10 mouse cellular contexts compared by ENCODE assay signal in the genomic region with DNA sequence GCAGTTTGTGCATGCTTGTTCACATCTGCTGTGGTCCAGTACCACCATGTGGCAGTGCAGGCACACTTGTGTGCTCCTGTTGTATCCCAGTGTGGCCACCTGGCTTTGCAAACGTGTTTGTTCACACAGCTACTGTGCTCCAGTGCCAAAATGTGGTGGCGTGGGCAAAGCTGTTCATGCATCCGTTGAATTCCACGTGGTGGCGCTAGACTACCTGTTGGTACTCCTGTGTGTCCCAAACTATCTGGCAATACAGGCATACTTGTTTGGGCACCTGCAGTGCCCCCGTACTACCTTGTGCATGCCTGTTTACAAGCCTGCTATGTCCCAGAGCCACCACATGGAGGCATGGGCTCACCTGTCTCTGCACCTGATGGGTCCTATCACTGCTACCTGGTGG. TPM values are rescaled to one million over a fixed set of nuclear protein-coding genes. Genes with fewer than 3 reads are reported as not detected.
DNase-seq lines count a peak whose midpoint lies in the region; ATAC-seq and TF ChIP-seq lines count a peak whose summit lies in the region.
"Had no signal": no experiment of that assay in that cellular context is flagged by ENCODE, and none has a peak within 500 bp of the region (broad histone marks: within the 10 kb centered on the region; RNA-seq: fewer than 3 reads in every experiment).

No protein-coding gene starts in this region.

- H3K4me2 ChIP-seq in forebrain, postnatal 0 days (ENCODE audit: low read depth) = no peak overlapping the region
- no peak overlapping the region for H3K4me2 ChIP-seq in forebrain, embryonic 11.5 days (ENCODE audit: low read depth, low read length, severe bottlenecking)
- no peak overlapping the region for H3K4me2 ChIP-seq in midbrain, embryonic 11.5 days
- no peak overlapping the region for H3K4me2 ChIP-seq in midbrain, embryonic 15.5 days
- H3K4me2 ChIP-seq: lung, embryonic 15.5 days; stomach, embryonic 15.5 days had no signal

- no peaks in the 10 kb centered on the region for H3K36me3 ChIP-seq in forebrain, postnatal 0 days (ENCODE audit: insufficient read depth)
- no peaks in the 10 kb centered on the region for H3K36me3 ChIP-seq in forebrain, embryonic 11.5 days (ENCODE audit: control insufficient read depth, insufficient read depth, low read length)
- no peaks in the 10 kb centered on the region for H3K36me3 ChIP-seq in midbrain, embryonic 11.5 days (ENCODE audit: control insufficient read depth, insufficient read depth, low read length)
- H3K36me3 ChIP-seq in midbrain, embryonic 15.5 days (replicated peaks) = no peaks in the 10 kb centered on the region
- H3K36me3 ChIP-seq: lung, embryonic 15.5 days; stomach, embryonic 15.5 days had no signal

- H3K9ac ChIP-seq in forebrain, postnatal 0 days = no peak overlapping the region
- H3K9ac ChIP-seq in forebrain, embryonic 11.5 days (ENCODE audit: low read length) = no peak overlapping the region
- no peak overlapping the region for H3K9ac ChIP-seq in midbrain, embryonic 11.5 days (ENCODE audit: low read length)
- no peak overlapping the region for H3K9ac ChIP-seq in midbrain, embryonic 15.5 days
- H3K9ac ChIP-seq: lung, embryonic 15.5 days; stomach, embryonic 15.5 days had no signal

- no peak for ATAC-seq in forebrain, postnatal 0 days
- ATAC-seq in forebrain, embryonic 11.5 days (replicated peaks; ENCODE audit: low FRiP score) = no peak
- ATAC-seq in midbrain, embryonic 11.5 days (ENCODE audit: low FRiP score) = no peak
- ATAC-seq in midbrain, embryonic 15.5 days (replicated peaks) = no peak
- ATAC-seq in megakaryocyte progenitor cell, adult 5-6 weeks (replicated peaks; ENCODE audit: poor library complexity) = peak; percentile 45

- H3K27ac ChIP-seq in forebrain, postnatal 0 days (ENCODE audit: low read depth, low read length) = no peak overlapping the region
- H3K27ac ChIP-seq in forebrain, embryonic 11.5 days (ENCODE audit: low read depth, low read length) = no peak overlapping the region
- no peak overlapping the region for H3K27ac ChIP-seq in midbrain, embryonic 11.5 days (ENCODE audit: low read depth, low read length)
- no peak overlapping the region for H3K27ac ChIP-seq in midbrain, embryonic 15.5 days
- H3K27ac ChIP-seq: lung, embryonic 15.5 days; stomach, embryonic 15.5 days had no signal

- peak; percentile 66 for TF ChIP-seq CTCF in forebrain, postnatal 0 days (IDR thresholded peaks at IDR 0.05; ENCODE audit: low read depth)

- no peak overlapping the region for H3K4me3 ChIP-seq in forebrain, postnatal 0 days (ENCODE audit: low read depth, low read length)
- no peak overlapping the region for H3K4me3 ChIP-seq in forebrain, embryonic 11.5 days (ENCODE audit: low read depth, low read length)
- H3K4me3 ChIP-seq in midbrain, embryonic 11.5 days (ENCODE audit: low read depth, low read length) = no peak overlapping the region
- no peak overlapping the region for H3K4me3 ChIP-seq in midbrain, embryonic 15.5 days
- H3K4me3 ChIP-seq: lung, embryonic 15.5 days; stomach, embryonic 15.5 days had no signal

- no peaks in the 10 kb centered on the region for H3K27me3 ChIP-seq in forebrain, postnatal 0 days (ENCODE audit: insufficient read depth, low read length)
- no peaks in the 10 kb centered on the region for H3K27me3 ChIP-seq in forebrain, embryonic 11.5 days (ENCODE audit: control insufficient read depth, insufficient read depth, low read length)
- H3K27me3 ChIP-seq in midbrain, embryonic 11.5 days (ENCODE audit: control insufficient read depth, insufficient read depth, low read length) = no peaks in the 10 kb centered on the region
- H3K27me3 ChIP-seq in midbrain, embryonic 15.5 days (replicated peaks) = no peaks in the 10 kb centered on the region
- H3K27me3 ChIP-seq: lung, embryonic 15.5 days; stomach, embryonic 15.5 days had no signal

- peaks cover 7% of the 10 kb centered on the region; the same call in 1 of the 2 replicates for H3K4me1 ChIP-seq in forebrain, postnatal 0 days (ENCODE audit: insufficient read depth)
- no peaks in the 10 kb centered on the region for H3K4me1 ChIP-seq in forebrain, embryonic 11.5 days (replicated peaks; ENCODE audit: control insufficient read depth, insufficient read depth, low read length)
- no peaks in the 10 kb centered on the region for H3K4me1 ChIP-seq in midbrain, embryonic 11.5 days (ENCODE audit: control insufficient read depth, insufficient read depth, low read length)
- no peaks in the 10 kb centered on the region for H3K4me1 ChIP-seq in midbrain, embryonic 15.5 days
- H3K4me1 ChIP-seq: lung, embryonic 15.5 days; stomach, embryonic 15.5 days had no signal

- DNase-seq in forebrain, postnatal 0 days = no peak
- no peak for DNase-seq in forebrain, embryonic 11.5 days (ENCODE audit: low spot score)
- DNase-seq in midbrain, embryonic 11.5 days (ENCODE audit: low spot score, missing footprints) = peak; percentile 85
- peak; percentile 51 for DNase-seq in embryo, embryonic 10 days (ENCODE audit: low spot score)
- DNase-seq in urinary bladder, postnatal 36 days (ENCODE audit: low spot score in 2 of 2) = no peak
- no peak for DNase-seq in urinary bladder, adult 18-20 months (ENCODE audit: low spot score in 2 of 2)

- WGBS in forebrain, postnatal 0 days = 22% methylated on average over 6 of the region's 6 CpGs
- WGBS in forebrain, embryonic 11.5 days = 31% methylated on average over 6 of the region's 6 CpGs
- 36% methylated on average over 6 of the region's 6 CpGs for WGBS in midbrain, embryonic 11.5 days
- WGBS in midbrain, embryonic 15.5 days = 28% methylated on average over 6 of the region's 6 CpGs

- no peaks in the 10 kb centered on the region for H3K9me3 ChIP-seq in forebrain, postnatal 0 days (ENCODE audit: low read length)
- H3K9me3 ChIP-seq in forebrain, embryonic 11.5 days (ENCODE audit: control insufficient read depth, low read length) = no peaks in the 10 kb centered on the region
- H3K9me3 ChIP-seq in midbrain, embryonic 11.5 days (ENCODE audit: control insufficient read depth, low read length) = no peaks in the 10 kb centered on the region
- H3K9me3 ChIP-seq in midbrain, embryonic 15.5 days = no peaks in the 10 kb centered on the region
- H3K9me3 ChIP-seq: lung, embryonic 15.5 days; stomach, embryonic 15.5 days had no signal

RNA-seq across cellular contexts. Expression of a gene that starts 32.0 kb away (rescaled TPM):
- 127 and 140 TPM in 2 replicates for total RNA-seq in forebrain, postnatal 0 days (2014; rRNA removed)
- 76.7 and 106 TPM in 2 replicates for polyA plus RNA-seq in forebrain, postnatal 0 days (2015; fragmentation: Nextera tagmentation; extraction: Ambion mirVana)
- 10.2 and 10.8 TPM in 2 replicates for polyA plus RNA-seq in forebrain, embryonic 11.5 days (2014; fragmentation: Nextera tagmentation; extraction: Ambion mirVana)
- polyA plus RNA-seq in midbrain, embryonic 11.5 days (2014; fragmentation: Nextera tagmentation; extraction: Ambion mirVana) = 12.2 and 12.7 TPM in 2 replicates
- 86.2 and 96.0 TPM in 2 replicates for polyA plus RNA-seq in midbrain, embryonic 15.5 days (2015; fragmentation: Nextera tagmentation; extraction: Ambion mirVana)
- total RNA-seq in megakaryocyte progenitor cell, adult 5-6 weeks (2015) = 0.17 TPM in 1 of 2 replicates, not detected in the other
- 0.12 and 0.27 TPM in 2 replicates for total RNA-seq in megakaryocyte progenitor cell, adult 5-6 weeks (2017)

Comparison
In these comparisons a context has a peak if more than half of its experiments do, and no peak if none do; other contexts are left out.
1. DNase-seq: peak in midbrain, embryonic 11.5 days (single experiment) and embryo, embryonic 10 days (single experiment); none in forebrain, postnatal 0 days (single experiment), forebrain, embryonic 11.5 days (single experiment), urinary bladder, postnatal 36 days (0 of 2) and urinary bladder, adult 18-20 months (0 of 2).